In the genomic region with DNA sequence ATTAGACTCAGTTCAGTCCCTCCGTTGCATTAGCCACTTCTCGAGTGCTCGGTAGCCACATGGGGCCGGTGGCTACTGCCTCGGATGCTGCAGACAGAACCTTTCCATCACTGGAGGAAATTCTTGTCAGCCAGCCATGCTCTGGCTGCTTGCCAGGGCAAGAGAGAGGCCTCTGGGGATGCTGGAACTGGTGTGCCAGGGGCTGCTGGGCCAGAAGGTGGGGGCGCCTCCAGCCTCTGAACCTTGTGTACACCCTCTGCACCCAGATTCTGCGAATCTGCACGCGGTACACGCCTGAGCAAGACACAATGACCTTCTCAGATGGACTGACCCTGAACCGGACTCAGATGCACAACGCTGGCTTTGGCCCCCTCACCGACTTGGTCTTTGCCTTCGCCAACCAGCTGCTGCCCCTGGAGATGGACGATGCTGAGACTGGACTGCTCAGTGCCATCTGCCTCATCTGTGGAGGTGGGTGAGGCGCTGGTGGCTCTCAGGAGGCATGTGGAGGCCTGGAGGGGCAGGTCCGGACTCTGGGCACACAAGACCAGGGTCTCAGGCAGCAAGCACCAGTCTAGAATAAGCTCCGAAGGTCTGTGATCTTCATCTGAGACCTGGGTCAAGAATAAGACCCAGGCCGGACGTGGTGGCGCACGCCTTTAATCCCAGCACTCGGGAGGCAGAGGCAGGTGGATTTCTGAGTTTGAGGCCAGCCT, we compare ENCODE assay signal across 10 mouse cellular contexts. TPM values are rescaled to one million over a fixed set of nuclear protein-coding genes. Genes with fewer than 3 reads are reported as not detected.
A peak's percentile ranks its signal among the peaks of the same experiment; 100 is the strongest.
DNase-seq lines count a peak whose midpoint lies in the region; ATAC-seq lines count a peak whose summit lies in the region.
"Had no signal": no experiment of that assay in that cellular context is flagged by ENCODE, and none has a peak within 500 bp of the region (broad histone marks: within the 10 kb centered on the region; RNA-seq: fewer than 3 reads in every experiment).

No protein-coding gene starts in this region.

- no peaks in the 10 kb centered on the region for H3K9me3 ChIP-seq in heart, embryonic 10.5 days
- no peaks in the 10 kb centered on the region for H3K9me3 ChIP-seq in hindbrain, embryonic 12.5 days (replicated peaks)
- H3K9me3 ChIP-seq in midbrain, embryonic 15.5 days, result no peaks in the 10 kb centered on the region
- H3K9me3 ChIP-seq: G1E had no signal

- no peaks in the 10 kb centered on the region for H3K27me3 ChIP-seq in heart, embryonic 10.5 days (ENCODE audit: insufficient read depth, poor library complexity, severe bottlenecking)
- H3K27me3 ChIP-seq in hindbrain, embryonic 12.5 days, result no peaks in the 10 kb centered on the region
- no peaks in the 10 kb centered on the region for H3K27me3 ChIP-seq in midbrain, embryonic 15.5 days (replicated peaks)

- peak overlapping the region; percentile 47 for H3K27ac ChIP-seq in heart, embryonic 10.5 days
- H3K27ac ChIP-seq in hindbrain, embryonic 12.5 days, result peak overlapping the region; percentile 99
- H3K27ac ChIP-seq in midbrain, embryonic 15.5 days, result peak overlapping the region; percentile 73; the same call in 1 of the 2 replicates

- DNase-seq in heart, embryonic 10.5 days (ENCODE audit: low spot score), result no peak
- DNase-seq in heart, adult 9 months (ENCODE audit: low spot score in 2 of 2), result no peak
- peak; percentile 78 for DNase-seq in MN1 (ENCODE audit: low spot score)
- DNase-seq in cerebellum, postnatal 4 days (ENCODE audit: low spot score in 2 of 2), result peak; percentile 61 to 87
- DNase-seq in spleen, postnatal 4 days (ENCODE audit: low spot score in 2 of 2), result no peak

- peaks cover 85% of the 10 kb centered on the region for H3K36me3 ChIP-seq in heart, embryonic 10.5 days
- H3K36me3 ChIP-seq in hindbrain, embryonic 12.5 days, result peaks cover 51% of the 10 kb centered on the region
- no peaks in the 10 kb centered on the region for H3K36me3 ChIP-seq in midbrain, embryonic 15.5 days (replicated peaks)

- WGBS in heart, embryonic 10.5 days, result 83% methylated on average over 23 of the region's 23 CpGs
- WGBS in hindbrain, embryonic 12.5 days, result 56% methylated on average over 23 of the region's 23 CpGs
- 58% methylated on average over 23 of the region's 23 CpGs for WGBS in midbrain, embryonic 15.5 days

- H3K4me2 ChIP-seq in hindbrain, embryonic 12.5 days (replicated peaks), result peak overlapping the region; percentile 97
- no peak overlapping the region for H3K4me2 ChIP-seq in midbrain, embryonic 15.5 days

- H3K4me3 ChIP-seq in heart, embryonic 10.5 days, result no peak overlapping the region
- no peak overlapping the region for H3K4me3 ChIP-seq in hindbrain, embryonic 12.5 days
- H3K4me3 ChIP-seq in midbrain, embryonic 15.5 days, result no peak overlapping the region

- 0 out of 2 replicates have a peak overlapping the region, but pooled peaks have one; percentile 86 for H3K9ac ChIP-seq in hindbrain, embryonic 12.5 days
- no peak overlapping the region for H3K9ac ChIP-seq in midbrain, embryonic 15.5 days

- peaks cover 62% of the 10 kb centered on the region for H3K4me1 ChIP-seq in heart, embryonic 10.5 days
- H3K4me1 ChIP-seq in hindbrain, embryonic 12.5 days, result peaks cover 59% of the 10 kb centered on the region
- H3K4me1 ChIP-seq in midbrain, embryonic 15.5 days, result peaks cover 52% of the 10 kb centered on the region

- 0 out of 2 replicates have a peak, but pooled peaks have one; percentile 7 for ATAC-seq in hindbrain, embryonic 12.5 days (ENCODE audit: low FRiP score)
- ATAC-seq in midbrain, embryonic 15.5 days (replicated peaks), result no peak
- ATAC-seq in erythroid progenitor cell, adult 5-6 weeks (replicated peaks; ENCODE audit: low FRiP score, poor library complexity, severe bottlenecking), result no peak

RNA-seq across cellular contexts. Expression of a gene that starts 11.3 kb away (rescaled TPM):
- polyA plus RNA-seq in heart, embryonic 10.5 days (2016; fragmentation: Nextera tagmentation; extraction: Ambion mirVana), result 1.0 and 1.1 TPM in 2 replicates
- polyA plus RNA-seq in hindbrain, embryonic 12.5 days (2016; fragmentation: Nextera tagmentation; extraction: Ambion mirVana), result 0.88 and 1.1 TPM in 2 replicates
- 1.4 and 2.4 TPM in 2 replicates for polyA plus RNA-seq in midbrain, embryonic 15.5 days (2015; fragmentation: Nextera tagmentation; extraction: Ambion mirVana)
- total RNA-seq in erythroid progenitor cell, adult 5-6 weeks (2015; ENCODE audit: low replicate concordance), result not detected in 2 replicates
- total RNA-seq in erythroid progenitor cell, adult 5-6 weeks (2017; ENCODE audit: low replicate concordance), result not detected in 2 replicates
- total RNA-seq: G1E had no signal
- polyA plus RNA-seq: G1E; liver, embryonic 16.5 days had no signal

RNA-seq across cellular contexts. Expression of a gene that starts 43.9 kb away (rescaled TPM):
- polyA plus RNA-seq in heart, embryonic 10.5 days (2016; fragmentation: Nextera tagmentation; extraction: Ambion mirVana), result 30.4 and 36.9 TPM in 2 replicates
- 38.6 and 46.9 TPM in 2 replicates for polyA plus RNA-seq in hindbrain, embryonic 12.5 days (2016; fragmentation: Nextera tagmentation; extraction: Ambion mirVana)
- 9.7 and 10.5 TPM in 2 replicates for polyA plus RNA-seq in midbrain, embryonic 15.5 days (2015; fragmentation: Nextera tagmentation; extraction: Ambion mirVana)
- 4.3 and 18.4 TPM in 2 replicates for total RNA-seq in erythroid progenitor cell, adult 5-6 weeks (2015; ENCODE audit: low replicate concordance)
- total RNA-seq in erythroid progenitor cell, adult 5-6 weeks (2017; ENCODE audit: low replicate concordance), result 0.51 and 1.4 TPM in 2 replicates

RNA-seq across cellular contexts. Expression of a gene that starts 52.5 kb away (rescaled TPM):
- polyA plus RNA-seq in heart, embryonic 10.5 days (2016; fragmentation: Nextera tagmentation; extraction: Ambion mirVana), result 207 and 238 TPM in 2 replicates
- 195 and 199 TPM in 2 replicates for polyA plus RNA-seq in hindbrain, embryonic 12.5 days (2016; fragmentation: Nextera tagmentation; extraction: Ambion mirVana)
- polyA plus RNA-seq in midbrain, embryonic 15.5 days (2015; fragmentation: Nextera tagmentation; extraction: Ambion mirVana), result 31.8 and 33.9 TPM in 2 replicates
- 1,106 and 1,185 TPM in 2 replicates for total RNA-seq in erythroid progenitor cell, adult 5-6 weeks (2015; ENCODE audit: low replicate concordance)
- total RNA-seq in erythroid progenitor cell, adult 5-6 weeks (2017; ENCODE audit: low replicate concordance), result 1,820 and 2,303 TPM in 2 replicates

Comparison
In these comparisons a context has a peak if more than half of its experiments do, and no peak if none do; other contexts are left out.
1. DNase-seq: peak in MN1 (single experiment) and cerebellum, postnatal 4 days (2 of 2); none in heart, embryonic 10.5 days (single experiment), heart, adult 9 months (0 of 2) and spleen, postnatal 4 days (0 of 2).
2. H3K27ac ChIP-seq: peak in every context shown above with its lines; median percentile 99 in hindbrain, embryonic 12.5 days; 73 in midbrain, embryonic 15.5 days; 47 in heart, embryonic 10.5 days.